Mouse (Mus musculus) thymus, postnatal 4 days (tissue): ENCODE results near the gene Zmym1.
"Not testable (repeated sequence)": the region's sequence is repeated elsewhere in the genome, so short reads cannot be mapped to it uniquely, and the experiment has no call there.

Experiments
- DNase-seq: peaks from one replicate; pipeline ENCODE4 v3.0.0; 2021

Zmym1 gene

DNA sequence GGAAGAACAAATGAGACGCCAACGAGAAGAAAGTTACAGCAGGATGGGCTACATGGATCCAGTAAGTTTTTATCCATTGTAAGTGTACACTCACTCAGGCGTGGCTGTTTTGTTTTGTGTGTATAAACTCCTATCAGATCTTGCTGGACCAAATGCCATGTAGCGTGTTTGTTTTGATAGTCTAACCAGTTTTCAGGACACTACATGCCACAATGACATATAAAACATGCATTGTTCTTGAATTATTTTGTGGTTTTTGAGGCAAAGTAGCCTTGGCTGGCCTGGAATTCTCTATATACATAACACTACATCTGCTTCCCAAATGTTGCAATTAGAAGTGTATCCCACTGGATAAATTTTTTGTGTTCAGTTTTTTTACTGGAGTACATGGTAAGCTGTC lies 34.1 kb downstream of the Zmym1 start:
- DNase-seq: no peak

DNA sequence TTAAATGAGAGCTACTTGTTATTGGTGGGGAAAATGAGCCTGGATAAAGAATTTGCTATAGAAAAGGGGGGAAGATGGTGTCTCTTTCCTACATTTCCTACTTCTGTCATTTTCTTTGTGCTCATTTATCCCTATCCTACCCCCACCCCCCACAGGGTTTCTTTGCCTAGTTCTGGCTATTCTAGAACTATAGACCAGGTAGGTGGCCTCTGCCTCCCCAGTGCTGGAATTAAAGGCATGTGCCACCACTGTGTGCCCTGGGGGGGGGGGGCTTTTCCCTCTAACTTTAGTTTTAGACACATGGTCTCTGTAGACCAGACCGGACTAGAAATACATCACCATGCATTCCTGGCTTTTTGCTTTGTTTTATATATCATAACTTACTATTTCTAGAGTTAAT lies 36.7 kb downstream of the Zmym1 start:
- no peak for DNase-seq

- DNase-seq: no peak
Measured at GRCm38 (mm10) chr4:127023201-127023600, 37.8 kb downstream of the Zmym1 start.

GRCm38 (mm10) chr4:127021989-127022626 lies 38.8 kb downstream of the Zmym1 start:
- DNase-seq: peak; percentile 89

DNA sequence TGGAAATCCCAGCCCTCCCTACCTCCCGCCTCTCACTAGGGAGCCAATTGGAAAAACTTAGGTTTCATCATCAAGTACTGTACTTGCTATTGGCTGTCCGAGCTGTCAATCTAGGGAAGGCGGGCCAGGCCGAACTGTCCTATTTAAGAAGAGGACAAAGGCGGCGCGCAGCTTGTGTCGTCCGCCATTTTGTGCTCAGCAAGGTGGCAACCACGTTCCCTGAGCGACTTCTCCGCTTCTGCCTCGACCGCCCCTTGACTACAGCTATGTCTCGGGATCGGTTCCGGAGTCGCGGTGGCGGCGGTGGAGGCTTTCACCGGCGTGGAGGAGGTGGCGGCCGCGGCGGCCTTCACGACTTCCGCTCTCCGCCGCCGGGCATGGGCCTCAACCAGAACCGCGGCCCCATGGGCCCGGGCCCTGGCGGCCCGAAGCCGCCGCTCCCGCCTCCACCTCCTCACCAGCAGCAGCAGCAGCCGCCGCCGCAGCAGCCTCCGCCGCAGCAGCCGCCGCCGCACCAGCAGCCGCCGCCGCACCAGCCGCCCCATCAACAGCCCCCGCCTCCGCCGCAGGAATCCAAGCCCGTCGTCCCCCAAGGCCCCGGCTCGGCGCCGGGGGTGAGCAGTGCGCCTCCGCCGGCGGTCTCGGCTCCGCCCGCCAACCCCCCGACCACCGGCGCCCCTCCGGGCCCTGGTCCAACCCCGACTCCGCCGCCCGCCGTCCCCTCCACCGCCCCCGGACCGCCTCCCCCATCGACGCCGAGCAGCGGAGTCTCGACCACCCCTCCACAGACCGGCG lies 39.6 kb downstream of the Zmym1 start, which contains the start of gene Sfpq:
Gene Sfpq, plus strand, starts transcription at position 174 of the 795 bp plus-strand sequence.
- peak; percentile 97 for DNase-seq

- no peak for DNase-seq
Measured at GRCm38 (mm10) chr4:127020411-127021150, 40.4 kb downstream of the Zmym1 start.

DNA sequence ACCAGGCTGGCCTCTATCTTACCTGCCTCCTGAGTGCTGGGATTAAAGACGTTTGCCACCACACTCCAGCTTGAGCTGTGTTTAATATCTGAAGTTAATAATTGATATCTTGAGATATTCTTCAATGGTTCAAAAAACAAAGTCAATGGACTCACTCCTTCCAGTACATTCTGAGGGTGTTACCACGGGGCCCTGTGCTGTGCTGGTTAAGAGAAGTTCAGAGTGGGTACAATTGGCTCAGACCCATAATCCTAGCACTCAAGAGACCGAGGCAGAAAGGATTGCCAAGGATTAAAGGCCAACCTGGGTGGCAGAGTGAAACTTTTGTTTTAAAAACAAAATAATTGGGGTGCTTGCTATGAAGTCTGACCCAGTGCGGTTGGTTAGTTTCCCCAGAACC lies 44.6 kb downstream of the Zmym1 start:
- no peak for DNase-seq

- peak; percentile 85 for DNase-seq
Measured at GRCm38 (mm10) chr4:127015294-127015993, 45.5 kb downstream of the Zmym1 start.

DNA sequence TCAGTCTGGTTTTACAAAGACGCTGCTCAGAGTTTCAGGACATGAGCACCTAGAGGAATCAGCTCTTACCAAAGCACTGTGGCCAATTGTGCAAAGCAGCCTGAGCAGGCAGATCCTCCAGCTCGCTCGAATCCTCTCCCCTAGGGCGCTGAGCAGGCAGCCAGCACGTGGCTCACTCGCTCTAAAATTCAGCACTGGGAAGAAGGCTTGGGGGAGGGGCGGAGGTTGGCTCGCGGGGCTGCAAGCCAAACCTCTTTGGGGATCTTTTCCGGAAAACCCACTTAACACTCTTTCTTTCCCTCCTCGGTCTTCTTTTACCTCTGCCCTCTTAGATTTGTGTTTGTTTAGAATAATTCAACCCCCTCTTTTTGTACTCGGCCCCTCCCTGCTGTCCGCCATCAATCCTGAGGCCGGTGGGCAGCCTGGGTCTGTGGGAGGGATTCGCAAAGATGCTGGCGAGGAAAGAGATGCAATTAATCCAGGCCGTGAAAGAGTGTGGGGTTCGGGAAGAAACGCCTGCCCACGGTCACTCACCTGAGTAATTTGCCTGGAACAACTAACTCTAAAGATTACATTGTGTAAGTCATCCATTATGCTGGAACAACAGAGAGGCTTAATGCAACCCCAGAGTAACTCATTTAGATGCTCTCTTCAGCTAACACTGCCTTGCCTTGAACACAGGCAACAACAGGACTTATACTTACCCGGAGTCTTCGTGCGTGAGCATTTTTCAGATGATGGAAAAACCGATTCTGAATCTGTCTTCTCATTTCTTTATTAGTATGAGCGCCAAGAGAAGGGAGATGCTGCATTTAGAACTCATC lies 55.6 kb downstream of the Zmym1 start:
- DNase-seq: peak; percentile 58

DNA sequence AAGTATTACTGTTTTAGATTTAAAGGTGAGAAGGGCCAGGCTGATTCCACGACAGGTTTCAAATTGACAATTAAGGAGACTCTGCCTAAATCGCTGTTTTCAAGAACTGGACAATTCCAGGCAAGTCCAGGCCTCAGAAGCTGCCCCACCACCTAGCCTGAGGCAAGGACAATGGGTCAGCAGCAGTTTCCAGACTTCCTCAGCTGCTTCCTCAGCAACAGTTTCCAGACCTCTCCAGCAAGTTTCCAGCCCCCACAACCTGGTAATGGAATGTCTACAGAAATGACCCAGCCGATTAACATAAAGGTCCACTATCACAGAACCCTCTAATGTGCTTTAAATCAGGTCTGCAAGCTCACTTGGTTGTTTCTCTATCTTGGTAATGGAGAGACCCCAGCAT lies 56.6 kb downstream of the Zmym1 start:
- no peak for DNase-seq

GRCm38 (mm10) chr4:127000601-127001105 lies 60.3 kb downstream of the Zmym1 start:
- no peak for DNase-seq

GRCm38 (mm10) chr4:126999372-126999771 lies 61.6 kb downstream of the Zmym1 start:
- DNase-seq: not testable (repeated sequence)
